Mouse (Mus musculus) MN1 (cell line): ENCODE data around the gene Ppp1r37.
A peak's percentile ranks its signal among the peaks of the same experiment; 100 is the strongest.
"Not testable (repeated sequence)": the region's sequence is repeated elsewhere in the genome, so short reads cannot be mapped to it uniquely, and the experiment has no call there.

Source experiments
- DNase-seq: peaks from one replicate; pipeline ENCODE4 v3.0.0-alpha.2; 2016; ENCODE audit warnings: low spot score

Gene Ppp1r37

DNA sequence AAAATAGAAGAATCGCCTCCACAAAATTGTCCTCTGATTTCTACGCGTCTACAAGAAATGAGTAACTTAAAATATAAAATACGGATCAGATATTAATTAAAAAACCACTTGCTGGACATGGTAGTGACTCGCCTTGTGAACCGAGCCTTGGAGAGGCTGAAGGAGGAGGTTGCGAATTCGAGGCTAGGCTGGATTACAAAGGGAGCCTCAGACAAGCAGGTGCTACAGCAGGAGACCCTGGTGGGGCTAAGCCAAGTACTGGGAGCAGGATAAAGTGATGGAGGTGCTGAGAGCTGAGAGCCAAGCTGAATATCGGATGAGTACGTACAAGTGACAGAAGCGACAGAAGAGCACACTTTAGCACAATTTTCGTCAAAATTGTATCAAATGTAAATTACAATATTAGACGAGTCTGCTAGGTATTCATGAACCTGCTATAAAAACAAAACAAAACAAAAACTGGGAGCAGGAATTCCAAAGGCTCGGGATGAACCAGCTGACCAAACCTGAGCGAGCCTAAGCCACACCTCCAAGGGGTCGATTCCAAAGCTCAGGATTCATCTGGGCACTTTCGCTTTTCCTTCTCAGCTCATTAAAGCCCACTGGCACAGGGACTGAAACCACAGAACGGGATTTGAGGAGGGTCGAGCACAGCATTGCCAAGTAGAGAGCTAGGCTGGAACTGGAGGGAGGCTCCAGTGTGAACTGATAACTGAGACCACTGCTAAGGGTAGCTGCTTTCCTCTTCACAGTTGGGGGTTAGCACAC is at the start of gene Ppp1r37:
Gene Ppp1r37 (minus strand): TSS at position 434 of the 768 bp plus-strand sequence.
- peak; percentile 35 for DNase-seq

DNA sequence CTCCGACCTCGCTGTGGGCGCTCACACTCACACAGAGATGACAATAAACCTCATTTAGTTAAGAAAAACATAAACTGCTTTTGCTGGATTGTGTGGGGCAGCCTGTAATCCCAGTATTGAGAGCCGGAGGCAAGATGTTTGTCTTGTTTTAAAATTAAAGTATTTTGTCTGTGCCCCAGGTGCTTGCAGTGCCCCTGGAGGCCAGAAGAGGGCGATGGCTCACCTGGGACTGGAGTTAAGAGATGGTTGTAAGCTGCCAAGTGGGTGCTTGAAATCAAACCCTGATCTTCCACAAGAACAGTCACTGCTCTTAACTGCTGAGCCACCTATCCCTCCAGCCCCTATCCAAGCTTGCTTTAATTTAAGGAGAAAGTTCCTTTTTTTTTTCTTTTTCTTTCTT is 48.1 kb upstream of the Ppp1r37 start:
- no peak for DNase-seq

DNA sequence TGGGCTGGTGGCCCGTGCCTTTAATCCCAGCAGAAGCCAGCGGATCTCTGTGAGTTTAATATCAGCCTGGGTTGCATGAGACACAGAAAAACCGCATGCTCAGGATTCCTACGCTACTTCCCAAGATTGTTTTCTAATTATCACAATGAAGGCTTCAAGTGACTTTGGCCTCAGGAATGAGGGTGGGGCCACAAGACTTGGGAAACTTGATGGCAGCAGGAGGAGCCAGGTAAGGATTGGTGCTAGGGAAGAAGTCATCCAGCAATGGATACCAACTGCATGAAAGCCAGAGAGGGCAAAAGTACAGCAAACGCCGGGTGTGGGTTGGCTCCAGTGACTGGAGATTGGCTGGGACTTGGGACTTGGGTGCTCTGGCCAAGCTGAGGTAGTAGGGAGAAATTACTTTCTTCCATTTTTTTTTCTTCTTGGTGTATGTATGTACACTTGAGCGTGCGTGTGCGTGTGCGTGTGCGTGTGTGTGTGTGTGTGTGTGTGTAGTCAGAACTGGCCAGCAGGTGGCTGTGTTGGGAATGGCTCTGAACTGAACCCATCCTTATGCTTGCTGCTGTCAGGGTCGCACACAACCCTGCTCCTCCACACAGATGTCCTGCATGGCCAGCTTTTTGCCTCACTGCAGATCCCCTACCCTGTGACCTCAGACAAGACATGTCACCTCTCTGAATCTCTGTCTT is 46.9 kb upstream of the Ppp1r37 start:
- DNase-seq: no peak

DNA sequence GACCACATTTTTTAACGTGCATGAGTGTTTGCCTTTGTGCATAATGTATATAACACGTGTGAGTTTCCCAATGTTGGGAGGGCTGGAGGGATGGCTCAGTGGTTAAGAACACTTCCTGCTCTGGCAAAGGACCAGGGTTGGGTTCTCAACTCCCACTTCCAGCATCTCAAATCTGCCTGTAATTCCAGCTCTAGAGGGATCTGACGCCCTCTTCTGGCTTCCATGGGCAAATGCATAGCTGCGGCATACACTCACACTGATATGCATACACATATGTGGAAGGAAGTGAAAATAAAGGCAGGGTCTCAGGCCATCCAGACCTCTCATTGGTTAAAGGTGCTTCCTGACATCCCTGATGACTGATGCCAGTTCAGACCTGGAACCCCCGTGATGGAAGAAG is 44.4 kb upstream of the Ppp1r37 start:
- DNase-seq: no peak

DNA sequence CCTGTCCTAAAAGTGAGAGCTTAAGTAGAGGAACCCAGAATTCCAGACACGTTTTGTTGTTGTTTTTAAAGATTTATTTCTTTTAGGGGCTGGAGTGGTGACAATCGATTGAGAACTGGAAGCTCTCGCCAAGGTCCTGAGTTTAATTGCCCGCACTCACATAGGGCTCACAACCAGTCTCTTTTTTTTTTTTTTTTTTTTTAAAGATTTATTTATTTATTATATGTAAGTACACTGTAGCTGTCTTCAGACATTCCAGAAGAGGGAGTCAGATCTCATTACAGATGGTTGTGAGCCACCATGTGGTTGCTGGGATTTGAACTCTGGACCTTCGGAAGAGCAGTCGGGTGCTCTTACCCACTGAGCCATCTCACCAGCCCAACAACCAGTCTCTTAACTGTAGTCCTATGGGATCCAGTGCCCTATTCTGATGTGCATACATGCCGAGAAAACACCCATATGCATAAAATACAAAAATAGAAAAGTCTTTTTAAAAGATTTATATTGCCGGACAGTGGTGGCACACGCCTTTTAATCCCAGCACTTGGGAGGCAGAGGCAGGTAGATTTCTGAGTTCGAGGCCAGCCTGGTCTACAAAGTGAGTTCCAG is 41.8 kb upstream of the Ppp1r37 start:
- DNase-seq: not testable (repeated sequence)

DNA sequence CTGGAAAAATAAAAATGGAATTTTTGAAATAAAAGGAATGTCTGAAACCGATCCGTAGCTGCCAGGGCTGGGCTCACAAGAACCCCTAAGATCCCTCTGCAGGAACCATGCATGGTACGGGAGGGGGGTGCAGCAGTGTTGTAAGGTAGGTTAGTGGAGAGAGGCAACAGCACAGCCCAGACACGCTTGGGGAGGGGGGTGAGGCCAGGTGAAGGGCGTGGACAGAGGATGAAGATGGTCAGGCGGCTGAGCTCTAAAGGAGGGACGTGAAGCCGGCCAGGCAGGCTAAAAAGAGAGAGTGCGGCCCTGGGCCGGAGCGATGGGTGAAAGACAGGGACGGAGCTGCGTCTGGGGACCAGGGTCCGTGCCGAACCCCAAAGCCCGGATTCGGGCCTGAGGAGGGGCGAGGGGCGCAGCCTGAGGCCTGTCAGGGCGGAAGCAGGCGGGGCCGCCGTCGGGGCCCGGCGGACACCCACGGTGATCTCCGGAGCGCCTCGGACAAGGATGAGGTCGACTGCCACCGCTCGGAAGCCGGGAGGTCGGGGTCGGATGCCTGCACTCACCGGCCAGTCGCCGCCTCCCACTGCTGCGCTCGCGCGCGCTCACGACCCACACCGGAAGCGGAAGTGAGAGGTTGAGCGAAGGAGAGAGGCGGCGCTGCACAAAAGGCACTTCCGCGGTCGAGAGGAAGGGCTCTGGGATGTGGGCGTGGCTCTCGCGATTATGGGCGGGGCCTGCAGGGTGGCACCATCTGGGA is 41.2 kb upstream of the Ppp1r37 start, which contains the start of gene Clasrp:
Gene Clasrp (minus strand): TSS at position 638 of the 757 bp plus-strand sequence.
- peak; percentile 85 for DNase-seq

DNA sequence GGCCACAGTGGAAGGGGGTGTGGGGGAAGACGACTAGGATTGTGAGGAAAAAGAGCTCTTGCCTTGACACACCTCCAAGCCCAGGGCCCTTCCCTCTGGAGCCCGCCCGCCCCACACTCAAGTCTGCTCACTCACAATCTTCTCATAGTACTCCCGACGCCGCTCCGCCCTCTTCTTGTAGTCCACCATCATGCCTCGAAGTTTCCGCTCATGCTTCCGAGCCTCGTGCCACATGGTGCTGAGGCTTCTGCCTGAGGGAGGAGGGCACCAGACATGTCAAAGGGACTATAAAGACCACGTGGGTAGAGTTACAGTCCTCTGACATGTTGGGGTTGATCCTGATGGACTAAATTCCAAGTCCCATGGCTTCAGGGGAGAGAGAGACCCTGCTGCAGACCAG is 40.2 kb upstream of the Ppp1r37 start:
- DNase-seq: no peak

DNA sequence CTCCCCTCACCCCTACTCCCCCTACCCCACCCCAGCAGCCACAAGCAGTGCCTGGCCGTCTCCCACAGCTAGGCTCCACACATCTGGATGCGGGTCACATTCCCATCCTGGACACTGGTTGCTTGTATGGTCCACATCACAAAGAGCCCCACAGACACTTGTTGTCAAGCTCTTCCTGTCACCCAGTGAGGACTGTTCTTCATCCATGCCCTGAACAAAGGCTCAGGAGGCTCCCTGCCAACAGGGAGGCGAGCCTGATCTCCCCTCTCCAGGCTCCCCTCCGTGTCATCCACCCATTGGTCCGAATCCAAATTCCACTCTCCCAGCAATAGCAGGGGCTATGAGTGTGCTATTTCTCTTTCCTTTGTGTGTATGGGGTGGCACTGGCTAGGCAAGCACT is 37.7 kb upstream of the Ppp1r37 start:
- peak; percentile 6 for DNase-seq

DNA sequence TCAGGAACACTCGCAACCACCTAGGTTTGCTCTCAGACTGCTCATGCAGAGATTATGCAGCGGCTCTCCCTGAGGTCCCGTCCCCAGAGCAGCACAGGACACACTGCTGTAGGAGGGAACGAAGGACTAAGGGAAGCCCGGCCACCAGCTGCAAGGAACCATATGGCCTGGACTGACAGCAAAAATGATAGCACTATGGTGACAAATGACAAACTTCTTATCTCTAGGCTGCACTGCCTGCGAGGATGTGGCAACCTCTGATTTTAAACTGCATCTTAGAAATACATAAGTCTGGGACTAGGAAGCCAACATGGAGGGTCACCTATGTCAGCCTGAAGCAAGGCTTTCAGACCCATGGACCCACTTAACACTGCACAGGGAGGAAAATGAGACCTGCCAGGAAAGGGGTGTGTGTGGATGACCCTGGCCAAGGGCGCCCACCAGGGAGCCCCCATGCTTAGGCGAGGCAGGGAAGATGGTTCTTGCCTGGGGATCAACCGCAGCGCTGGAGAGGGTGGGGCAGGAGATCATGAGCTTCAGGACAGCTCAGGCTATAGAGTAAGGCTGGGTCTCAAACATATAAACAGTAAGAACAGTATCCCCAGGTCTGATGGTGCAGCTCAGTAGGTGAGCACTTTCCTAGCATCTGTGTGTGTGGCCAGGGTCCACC is 30.3 kb upstream of the Ppp1r37 start:
- DNase-seq: no peak

DNA sequence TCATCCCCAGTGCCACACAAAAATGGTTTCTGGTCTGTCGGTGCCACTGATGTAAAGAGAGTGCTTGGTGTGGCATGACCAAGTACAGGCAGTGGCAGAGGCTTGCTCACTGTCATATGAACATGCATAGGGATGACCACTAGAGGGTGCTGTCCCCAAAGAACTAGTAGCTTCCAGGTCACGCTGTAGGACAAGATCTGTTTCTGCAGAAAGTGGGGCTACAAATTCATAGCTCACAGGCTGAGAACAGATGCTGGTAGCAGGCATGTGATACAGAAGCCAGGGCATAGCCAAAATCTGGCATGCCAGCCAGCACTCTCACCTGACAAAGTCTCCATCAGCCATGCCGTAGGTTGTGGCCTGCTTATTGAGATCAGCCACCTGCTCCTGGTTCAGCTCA is 27.0 kb upstream of the Ppp1r37 start:
- DNase-seq: peak; percentile 42

DNA sequence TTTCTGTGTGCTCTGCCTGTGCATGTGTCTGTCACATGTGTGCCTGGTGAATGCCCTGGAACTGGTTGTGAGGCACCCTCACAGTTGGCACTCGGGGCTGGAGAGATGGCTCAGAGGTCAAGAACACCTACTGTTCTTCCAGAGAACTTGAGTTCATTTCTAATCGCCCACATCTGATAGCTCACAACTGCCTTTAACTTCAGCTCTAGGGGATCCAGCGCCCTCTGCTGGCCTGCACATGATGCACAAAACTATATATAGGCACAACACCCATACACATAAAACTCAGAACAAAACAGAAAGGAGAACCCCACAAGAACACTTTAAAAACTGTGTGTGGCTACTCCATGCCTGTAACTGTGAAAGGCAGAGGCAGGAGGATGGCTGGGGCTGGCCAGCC is 26.3 kb upstream of the Ppp1r37 start:
- no peak for DNase-seq

DNA sequence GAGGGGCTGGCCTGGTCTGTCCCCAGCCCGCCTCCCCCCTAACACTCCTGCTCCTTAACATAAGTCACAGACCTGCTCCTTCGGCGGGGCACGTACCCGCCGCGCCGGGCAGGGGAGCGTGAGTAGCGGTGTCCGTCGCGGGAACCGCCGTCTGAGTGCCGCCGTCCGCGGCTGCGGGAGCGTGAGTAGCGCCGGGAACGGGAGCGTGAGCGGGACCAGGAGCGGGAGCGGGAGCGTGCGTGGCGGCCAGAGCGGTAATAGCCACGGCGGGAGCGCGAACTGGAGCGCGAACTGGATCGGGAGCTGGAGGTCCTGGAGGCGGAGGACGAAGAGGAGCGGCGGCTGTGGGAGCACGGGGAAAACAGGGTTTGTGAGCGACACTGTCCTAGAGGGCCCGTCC is 23.4 kb upstream of the Ppp1r37 start:
- DNase-seq: no peak

DNA sequence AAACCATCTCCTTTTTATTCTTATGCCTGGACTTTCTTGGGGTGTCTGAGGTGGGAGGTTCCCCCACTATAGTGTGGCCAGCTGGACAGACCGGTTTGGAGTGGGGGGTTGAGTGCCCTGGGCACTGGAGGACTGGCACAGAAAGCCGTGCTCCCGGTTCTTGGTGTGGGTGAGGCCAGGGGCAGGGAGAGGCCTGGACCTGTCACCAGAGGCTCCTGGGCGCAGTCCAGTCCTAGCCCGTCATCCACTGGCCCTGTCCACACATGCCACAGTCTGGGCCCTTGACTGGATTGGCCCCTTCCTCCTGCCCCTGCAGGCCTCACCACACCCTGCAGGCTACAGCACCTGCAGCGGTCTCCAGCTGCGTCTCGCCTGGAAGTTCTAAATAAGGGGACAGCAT is 17.8 kb upstream of the Ppp1r37 start:
- no peak for DNase-seq

DNA sequence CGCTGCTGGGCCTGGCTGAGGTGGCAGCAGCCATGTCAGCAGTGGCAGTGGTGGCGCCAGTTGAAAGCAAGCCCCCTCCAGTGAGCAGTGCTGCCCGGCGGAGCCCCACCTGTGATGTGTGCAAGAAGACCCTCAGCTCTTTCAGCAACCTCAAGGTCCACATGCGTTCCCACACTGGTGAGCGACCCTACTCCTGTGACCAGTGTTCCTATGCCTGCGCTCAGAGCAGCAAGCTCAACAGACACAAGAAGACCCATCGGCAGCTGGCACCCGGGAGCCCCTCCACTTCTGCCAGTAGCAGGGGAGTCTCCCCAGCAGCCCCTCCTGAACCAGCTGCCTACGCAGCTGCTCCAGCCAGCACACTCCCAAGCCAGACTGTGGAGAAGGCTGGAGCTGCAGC is 16.9 kb upstream of the Ppp1r37 start:
- DNase-seq: no peak

DNA sequence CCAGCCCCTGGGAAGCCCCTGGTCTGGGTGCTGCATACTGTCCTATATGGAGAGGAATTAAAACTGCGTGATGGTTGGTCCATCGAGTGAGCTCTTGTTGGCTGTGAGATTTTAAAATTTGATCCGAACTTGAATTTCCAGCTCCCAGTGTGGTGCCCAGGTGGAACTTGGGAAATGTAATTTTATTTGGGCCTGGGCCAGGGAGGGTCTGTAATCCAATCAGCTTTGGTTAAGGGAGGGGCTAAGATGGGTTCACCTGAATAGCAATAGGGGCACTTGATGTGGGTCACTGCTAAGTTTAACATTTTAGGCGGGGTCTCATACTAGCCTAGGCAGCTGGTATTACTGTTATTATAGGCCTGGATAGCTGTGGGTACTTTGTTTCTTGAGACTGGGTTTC is 15.6 kb upstream of the Ppp1r37 start:
- DNase-seq: no peak

DNA sequence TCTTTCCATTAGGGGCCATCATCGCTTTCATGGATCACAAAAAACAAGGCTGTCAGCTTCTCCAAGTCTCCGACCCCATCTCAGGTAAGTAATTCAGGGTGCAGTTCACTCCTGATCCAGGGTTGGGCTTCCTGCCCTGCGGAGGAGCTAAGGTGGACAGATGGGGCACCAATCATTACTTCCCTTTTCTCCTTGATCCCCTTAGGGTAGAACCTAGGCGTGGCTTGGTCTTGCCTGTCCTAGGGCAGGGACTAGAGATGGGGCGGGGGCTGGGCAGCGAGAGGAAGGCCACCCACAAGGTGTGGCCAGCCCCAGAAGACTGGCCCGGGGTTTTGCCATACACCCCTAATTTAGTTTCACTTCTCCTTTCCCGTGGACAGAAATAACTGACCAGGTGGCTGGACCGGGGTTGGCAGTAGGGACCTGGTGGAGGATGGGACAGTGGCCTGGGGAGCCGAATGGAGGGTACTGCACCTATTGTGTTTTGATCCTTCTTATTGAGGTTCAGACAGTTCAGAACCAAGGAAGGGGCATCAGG is 15.1 kb upstream of the Ppp1r37 start:
- DNase-seq: no peak

DNA sequence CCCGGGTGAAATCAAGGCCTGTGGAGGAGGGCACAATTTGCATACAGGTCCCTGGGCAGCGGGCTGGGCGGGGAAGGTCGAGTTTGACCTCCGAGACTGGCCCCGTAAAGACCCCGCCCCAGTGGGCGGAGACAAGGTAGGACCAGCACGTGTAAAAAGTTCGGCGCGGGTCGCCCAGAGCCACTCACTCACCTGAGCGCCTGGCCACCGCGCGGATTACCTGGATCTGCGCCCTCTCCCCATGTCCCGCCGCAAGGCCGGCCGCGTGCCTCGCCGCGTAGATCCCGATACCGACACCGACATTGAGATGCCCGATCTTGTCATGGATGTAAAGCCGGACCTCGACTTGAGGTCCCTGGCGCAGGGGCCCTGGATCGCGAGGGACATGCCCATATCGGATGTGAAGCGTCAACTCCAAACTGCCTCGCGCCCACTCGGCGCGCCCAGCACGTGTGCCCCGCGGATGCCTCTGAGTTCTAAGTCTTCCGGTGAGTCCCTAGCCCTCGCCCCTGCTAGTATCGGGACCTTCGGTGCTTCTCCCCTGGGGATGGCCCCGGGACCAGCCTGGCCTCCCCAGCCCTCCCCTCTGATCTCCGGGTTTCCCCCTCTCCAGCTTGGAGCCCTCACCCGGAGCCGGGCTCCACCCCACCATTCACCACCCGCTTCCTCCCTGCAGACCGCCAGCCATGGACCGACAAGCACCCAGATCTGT is 14.4 kb upstream of the Ppp1r37 start, which contains the start of the genes Zfp296 and Gemin7:
Gene Zfp296 (plus strand): TSS at position 147 of the 712 bp plus-strand sequence.
Gene Gemin7 (minus strand): TSS at position 455 of the 712 bp plus-strand sequence.
- DNase-seq: no peak

DNA sequence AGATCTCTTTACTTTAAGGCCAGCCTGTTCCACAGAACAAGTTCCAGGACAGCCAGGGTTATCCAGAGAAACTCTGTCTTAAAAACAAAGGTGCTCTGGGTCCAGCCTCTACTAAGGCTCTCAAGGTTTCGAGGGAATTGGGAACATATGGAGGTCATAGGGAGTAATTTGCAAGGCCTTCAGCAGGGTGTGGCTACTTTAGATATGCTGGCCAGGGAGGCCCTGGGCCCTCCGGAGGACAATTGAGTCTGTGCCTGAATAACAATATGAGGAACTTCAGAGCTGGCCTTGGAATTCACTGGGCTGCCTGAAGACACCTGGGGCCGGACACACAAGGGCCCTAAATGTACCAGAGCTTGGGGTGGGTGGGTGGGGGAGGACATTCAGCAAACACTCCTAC is 12.7 kb upstream of the Ppp1r37 start:
- no peak for DNase-seq

DNA sequence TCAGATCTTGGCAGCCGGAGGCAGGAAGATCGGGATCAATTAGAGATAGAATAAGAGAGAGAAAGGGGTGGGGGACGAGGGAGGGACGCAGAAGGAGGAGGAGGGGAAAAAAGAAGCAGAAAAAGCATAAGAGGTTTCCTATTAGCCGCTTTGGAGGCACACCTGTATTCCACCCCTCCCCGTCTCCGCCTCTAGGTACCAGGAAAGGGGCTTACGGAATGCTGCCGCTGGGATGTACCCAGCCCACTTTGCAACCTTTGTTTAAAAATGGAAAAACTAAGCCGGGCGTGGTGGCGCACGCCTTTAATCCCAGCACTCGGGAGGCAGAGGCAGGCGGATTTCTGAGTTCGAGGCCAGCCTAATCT is 10.9 kb upstream of the Ppp1r37 start:
- no peak for DNase-seq

DNA sequence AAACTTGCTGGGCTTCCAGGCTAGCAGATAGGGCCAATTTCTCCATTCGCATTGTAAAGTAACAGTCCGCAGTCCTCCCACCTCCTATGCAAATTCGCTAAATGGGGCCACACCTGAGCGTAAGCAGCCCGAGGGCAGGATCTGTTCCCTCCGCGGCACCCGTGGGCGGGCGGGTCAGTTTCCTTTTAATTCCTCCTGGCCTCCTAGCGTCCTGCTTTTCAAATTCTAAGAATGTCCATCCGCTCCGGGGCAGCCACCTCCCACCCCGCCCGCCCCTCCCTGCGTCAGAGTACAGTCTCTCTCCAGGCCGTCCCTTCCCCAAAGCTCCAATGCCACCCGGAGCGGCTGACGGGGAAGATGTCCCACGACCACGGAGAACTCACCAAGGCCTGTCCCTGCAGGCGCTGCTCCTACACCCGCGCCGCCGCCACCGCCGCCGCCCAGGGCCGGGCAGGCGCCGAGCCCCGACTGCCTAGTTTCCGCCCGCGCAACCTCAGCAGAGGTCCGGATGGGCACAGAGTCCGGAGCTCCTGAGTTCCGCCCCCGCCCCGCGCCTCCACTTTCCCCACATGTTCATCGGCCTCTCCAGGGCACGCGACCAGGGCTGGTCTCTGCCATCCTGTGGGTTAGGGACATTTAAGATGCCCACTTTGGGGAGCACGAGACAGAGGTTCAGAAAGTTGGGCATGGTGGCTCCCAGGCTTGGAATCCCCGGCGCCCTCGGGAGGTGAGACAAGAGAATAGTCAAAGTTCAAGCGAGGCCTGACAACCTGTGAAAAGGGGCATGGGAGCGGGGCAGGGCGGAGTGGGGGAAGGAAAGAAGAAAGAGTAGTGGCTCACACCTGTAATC is 10.3 kb upstream of the Ppp1r37 start:
- DNase-seq: peak; percentile 63
